Mouse (Mus musculus): ENCODE measurements around the gene Ovol3. TPM values are rescaled to one million over a fixed set of nuclear protein-coding genes. Genes with fewer than 3 reads are reported as not detected.

Ovol3 gene
- total and polyA plus RNA-seq, 2 experiments: 0.94 TPM; not detected in 1

DNA sequence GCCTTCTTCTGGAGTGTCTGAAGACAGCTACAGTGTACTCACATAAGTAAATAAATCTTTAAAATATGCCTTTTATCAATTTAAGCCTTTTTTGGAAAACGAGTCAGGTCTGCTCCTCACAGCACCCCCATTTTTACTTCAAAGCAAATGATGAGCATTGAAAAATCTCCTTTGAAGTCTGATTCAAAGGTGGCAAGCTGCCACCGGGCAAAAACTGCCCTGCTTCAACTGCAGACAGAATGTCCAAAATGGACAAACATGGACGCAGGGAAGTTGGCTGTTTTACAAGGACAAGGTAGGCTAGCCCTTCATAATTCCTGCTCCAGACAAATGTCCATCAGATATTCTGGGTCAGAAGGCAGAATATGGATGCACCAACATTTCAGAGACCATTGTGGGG, 14.1 kb downstream of the Ovol3 start:
- H3K27ac ChIP-seq (replicated peaks; ENCODE audit: insufficient read depth, low read depth, low read length): no peak overlapping the region
- peaks cover 3% of the 10 kb centered on the region; the same call in 1 of the 2 replicates for H3K4me1 ChIP-seq (ENCODE audit: control insufficient read depth, insufficient read depth, low read length)
- no peak overlapping the region for H3K9ac ChIP-seq (ENCODE audit: low read depth, low read length)
- H3K4me3 ChIP-seq (ENCODE audit: insufficient read depth, low read depth, low read length): no peak overlapping the region
- no peak for TF ChIP-seq CTCF (IDR thresholded peaks at IDR 0.05; ENCODE audit: low read depth, low read length)
- no peak for TF ChIP-seq POLR2A (IDR thresholded peaks at IDR 0.05; ENCODE audit: extremely low read depth, insufficient read depth, low read length)
- peaks cover 13% of the 10 kb centered on the region for H3K36me3 ChIP-seq (ENCODE audit: control insufficient read depth, insufficient read depth, low read length)
- WGBS: 51% methylated on average over 3 of the region's 3 CpGs
- no peak for DNase-seq (ENCODE audit: extremely low read depth, low read depth, low spot score)
- H3K79me2 ChIP-seq (ENCODE audit: control insufficient read depth, insufficient read depth, low read length): no peaks in the 10 kb centered on the region
- H3K27me3 ChIP-seq (ENCODE audit: control insufficient read depth, insufficient read depth, low read length): no peaks in the 10 kb centered on the region

DNA sequence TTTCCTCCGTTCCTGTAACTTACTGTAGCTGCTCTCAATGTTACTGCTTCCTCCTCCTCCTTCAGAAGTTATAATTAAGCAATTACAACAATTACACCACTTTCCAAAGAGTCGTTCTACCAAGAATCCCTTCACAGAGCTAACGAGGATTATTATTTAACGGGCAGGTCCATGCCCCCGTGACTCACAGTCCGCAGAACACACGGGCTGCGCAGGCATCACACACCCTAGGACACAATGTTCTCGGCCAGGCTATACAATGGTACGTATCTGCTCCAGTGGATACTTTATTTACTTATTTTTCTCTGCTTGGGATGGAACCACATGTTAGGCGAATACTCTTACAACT, 15.5 kb downstream of the Ovol3 start:
- Histone ChIP-seq H3K36me3 (ENCODE audit: control insufficient read depth, insufficient read depth, low read length) (peaks cover 7% of the 10 kb centered on the region; the same call in 1 of the 2 replicates), H3K27ac (replicated peaks; ENCODE audit: insufficient read depth, low read depth, low read length) (no peak overlapping the region), H3K4me1 (ENCODE audit: control insufficient read depth, insufficient read depth, low read length) (peaks cover 3% of the 10 kb centered on the region; the same call in 1 of the 2 replicates), H3K79me2 (ENCODE audit: control insufficient read depth, insufficient read depth, low read length) (no peaks in the 10 kb centered on the region), H3K4me3 (ENCODE audit: insufficient read depth, low read depth, low read length) (peak overlapping the region; percentile 65), H3K27me3 (ENCODE audit: control insufficient read depth, insufficient read depth, low read length) (no peaks in the 10 kb centered on the region), H3K9ac (ENCODE audit: low read depth, low read length) (peak overlapping the region; percentile 65; the same call in 1 of the 2 replicates)
- WGBS: 18% methylated on average over 11 of the region's 11 CpGs
- TF ChIP-seq POLR2A (IDR thresholded peaks at IDR 0.05; ENCODE audit: extremely low read depth, insufficient read depth, low read length): no peak
- peak; percentile 33 for DNase-seq (ENCODE audit: extremely low read depth, low read depth, low spot score)

DNA sequence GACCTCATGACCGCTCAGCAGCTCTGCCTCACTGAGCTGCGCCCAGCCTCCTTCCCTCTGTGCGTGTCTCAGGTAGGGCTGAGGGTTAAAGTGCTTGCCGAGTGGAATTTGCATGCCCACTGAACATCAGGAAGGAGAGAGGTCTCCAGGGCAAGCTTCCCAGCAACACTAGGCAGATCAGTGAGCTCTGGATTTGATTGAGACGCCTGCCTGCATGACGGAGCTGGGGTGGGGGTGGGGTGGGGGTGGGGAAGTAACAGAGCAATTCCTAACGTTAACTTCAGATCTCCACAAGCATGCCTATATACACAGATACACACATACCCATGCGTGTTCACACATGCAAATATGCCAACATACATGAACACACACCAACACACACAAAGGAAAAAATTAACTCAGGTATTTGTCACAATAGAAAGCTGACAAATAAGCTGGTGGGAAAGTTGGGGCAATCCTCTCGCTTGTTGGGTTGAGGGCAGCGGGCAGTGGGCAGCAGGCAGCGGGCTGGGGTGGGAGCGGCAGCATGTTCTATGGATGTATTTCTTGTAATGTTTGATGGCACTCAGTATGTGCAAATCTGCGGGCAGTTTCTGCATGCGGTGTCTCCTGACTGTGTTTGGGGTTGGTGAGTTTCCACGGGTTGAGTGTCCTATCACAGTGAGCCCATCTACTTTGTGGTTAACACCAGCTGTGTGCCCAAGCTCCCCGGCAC, 16.1 kb downstream of the Ovol3 start:
- Histone ChIP-seq H3K79me2 (ENCODE audit: control insufficient read depth, insufficient read depth, low read length) (no peaks in the 10 kb centered on the region), H3K4me3 (ENCODE audit: insufficient read depth, low read depth, low read length) (peak overlapping the region; percentile 65), H3K36me3 (ENCODE audit: control insufficient read depth, insufficient read depth, low read length) (peaks cover 5% of the 10 kb centered on the region; the same call in 1 of the 2 replicates), H3K9ac (ENCODE audit: low read depth, low read length) (peak overlapping the region; percentile 65), H3K27ac (replicated peaks; ENCODE audit: insufficient read depth, low read depth, low read length) (no peak overlapping the region), H3K4me1 (ENCODE audit: control insufficient read depth, insufficient read depth, low read length) (peaks cover 3% of the 10 kb centered on the region; the same call in 1 of the 2 replicates), H3K27me3 (ENCODE audit: control insufficient read depth, insufficient read depth, low read length) (no peaks in the 10 kb centered on the region)
- peak; percentile 50 for DNase-seq (ENCODE audit: extremely low read depth, low read depth, low spot score)
- WGBS: 7% methylated on average over 16 of the region's 16 CpGs
- TF ChIP-seq POLR2A (IDR thresholded peaks at IDR 0.05; ENCODE audit: extremely low read depth, insufficient read depth, low read length) (no peak), CTCF (IDR thresholded peaks at IDR 0.05; ENCODE audit: low read depth, low read length) (no peak)

DNA sequence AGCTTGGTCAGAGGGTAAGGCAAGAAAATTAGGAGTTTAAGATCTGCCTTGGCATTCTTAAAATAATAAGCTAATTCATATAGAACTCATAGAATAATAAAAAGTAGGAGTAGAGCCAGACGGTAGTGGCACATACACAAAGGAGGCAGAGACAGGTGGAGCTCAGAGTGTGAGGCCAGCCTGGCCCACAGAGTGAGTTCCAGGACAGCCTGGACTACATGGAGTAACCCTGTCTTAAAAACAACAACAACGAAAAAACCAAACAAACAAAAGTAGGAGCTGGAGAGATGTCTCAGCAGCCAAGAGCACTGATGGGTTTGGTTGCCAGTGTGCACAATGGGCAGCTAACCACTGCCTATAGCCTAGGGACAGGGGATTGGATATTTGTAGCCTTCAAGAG, 18.2 kb downstream of the Ovol3 start:
- Histone ChIP-seq H3K4me1 (ENCODE audit: control insufficient read depth, insufficient read depth, low read length) (peaks cover 3% of the 10 kb centered on the region; the same call in 1 of the 2 replicates), H3K4me3 (ENCODE audit: insufficient read depth, low read depth, low read length) (no peak overlapping the region), H3K27ac (replicated peaks; ENCODE audit: insufficient read depth, low read depth, low read length) (no peak overlapping the region), H3K36me3 (ENCODE audit: control insufficient read depth, insufficient read depth, low read length) (no peaks in the 10 kb centered on the region), H3K27me3 (ENCODE audit: control insufficient read depth, insufficient read depth, low read length) (no peaks in the 10 kb centered on the region), H3K9ac (ENCODE audit: low read depth, low read length) (no peak overlapping the region), H3K79me2 (ENCODE audit: control insufficient read depth, insufficient read depth, low read length) (no peaks in the 10 kb centered on the region)
- TF ChIP-seq CTCF (IDR thresholded peaks at IDR 0.05; ENCODE audit: low read depth, low read length) (no peak), POLR2A (IDR thresholded peaks at IDR 0.05; ENCODE audit: extremely low read depth, insufficient read depth, low read length) (no peak)
- DNase-seq (ENCODE audit: extremely low read depth, low read depth, low spot score): no peak
- 75% methylated on average over 2 of the region's 2 CpGs for WGBS

DNA sequence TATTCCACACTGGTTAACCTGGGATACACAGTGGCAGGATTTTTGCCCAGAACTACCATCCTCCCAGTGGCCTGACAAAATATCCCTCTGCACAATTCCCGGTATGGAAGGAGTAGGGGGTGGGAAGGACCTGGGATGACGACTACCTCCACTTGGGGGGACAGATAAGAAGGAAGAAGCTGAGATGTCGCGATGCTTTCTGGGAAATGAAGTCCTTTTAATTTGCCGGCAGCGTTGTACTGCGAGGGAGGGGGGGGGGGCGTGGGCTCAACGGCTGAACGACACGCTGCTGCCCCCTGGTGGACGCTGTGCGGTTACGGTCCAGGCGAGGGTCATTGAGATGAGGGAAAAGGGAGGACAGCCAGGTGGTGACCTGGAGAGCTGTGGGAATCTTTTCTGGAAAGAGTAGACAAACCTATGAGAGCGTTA, 18.8 kb downstream of the Ovol3 start:
- H3K27ac ChIP-seq (replicated peaks; ENCODE audit: insufficient read depth, low read depth, low read length): no peak overlapping the region
- H3K4me1 ChIP-seq (ENCODE audit: control insufficient read depth, insufficient read depth, low read length): peaks cover 3% of the 10 kb centered on the region; the same call in 1 of the 2 replicates
- under 1% methylated on average over 15 of the region's 16 CpGs for WGBS
- H3K27me3 ChIP-seq (ENCODE audit: control insufficient read depth, insufficient read depth, low read length): no peaks in the 10 kb centered on the region
- H3K9ac ChIP-seq (ENCODE audit: low read depth, low read length): no peak overlapping the region
- H3K79me2 ChIP-seq (ENCODE audit: control insufficient read depth, insufficient read depth, low read length): no peaks in the 10 kb centered on the region
- no peak overlapping the region for H3K4me3 ChIP-seq (ENCODE audit: insufficient read depth, low read depth, low read length)
- peak; percentile 75 for DNase-seq (ENCODE audit: extremely low read depth, low read depth, low spot score)
- no peaks in the 10 kb centered on the region for H3K36me3 ChIP-seq (ENCODE audit: control insufficient read depth, insufficient read depth, low read length)
- TF ChIP-seq POLR2A (IDR thresholded peaks at IDR 0.05; ENCODE audit: extremely low read depth, insufficient read depth, low read length) (no peak), CTCF (IDR thresholded peaks at IDR 0.05; ENCODE audit: low read depth, low read length) (peak; percentile 89)

DNA sequence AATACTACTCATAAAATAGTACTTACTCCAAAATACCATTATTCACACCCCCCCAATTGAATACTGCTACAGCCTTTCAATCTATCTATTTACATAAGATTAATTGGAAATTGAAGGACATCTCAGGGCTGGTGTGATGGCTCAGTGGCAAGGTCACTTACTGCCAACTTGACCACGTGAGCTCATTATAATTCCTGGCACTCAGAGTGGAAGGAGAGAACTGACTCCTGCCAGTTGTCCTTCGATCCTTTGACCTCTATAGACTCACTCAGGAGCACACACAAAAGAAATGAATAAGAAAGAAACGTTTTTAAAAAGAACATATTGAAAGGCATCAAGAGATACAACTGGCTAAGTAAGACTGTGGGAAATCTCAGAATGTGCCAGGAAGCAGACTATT, 19.6 kb downstream of the Ovol3 start:
- no peak overlapping the region for H3K4me3 ChIP-seq (ENCODE audit: insufficient read depth, low read depth, low read length)
- 58% methylated on average over 3 of the region's 3 CpGs for WGBS
- TF ChIP-seq CTCF (IDR thresholded peaks at IDR 0.05; ENCODE audit: low read depth, low read length) (no peak), POLR2A (IDR thresholded peaks at IDR 0.05; ENCODE audit: extremely low read depth, insufficient read depth, low read length) (no peak)
- H3K4me1 ChIP-seq (ENCODE audit: control insufficient read depth, insufficient read depth, low read length): peaks cover 3% of the 10 kb centered on the region; the same call in 1 of the 2 replicates
- no peaks in the 10 kb centered on the region for H3K79me2 ChIP-seq (ENCODE audit: control insufficient read depth, insufficient read depth, low read length)
- DNase-seq (ENCODE audit: extremely low read depth, low read depth, low spot score): peak; percentile 83
- no peak overlapping the region for H3K27ac ChIP-seq (replicated peaks; ENCODE audit: insufficient read depth, low read depth, low read length)
- H3K27me3 ChIP-seq (ENCODE audit: control insufficient read depth, insufficient read depth, low read length): no peaks in the 10 kb centered on the region
- no peaks in the 10 kb centered on the region for H3K36me3 ChIP-seq (ENCODE audit: control insufficient read depth, insufficient read depth, low read length)
- H3K9ac ChIP-seq (ENCODE audit: low read depth, low read length): no peak overlapping the region

Measured in liver, adult 2 months (tissue).